Mouse (Mus musculus) G1E (cell line): ENCODE data around the gene Gramd1c.

ENCODE experiments used
- CTCF ChIP-seq: IDR thresholded peaks from 2 replicates; pipeline ENCODE4 v1.5.1; 2012; ENCODE audit warnings: low read depth, low read length, inconsistent platforms, mixed read lengths
- TAL1 ChIP-seq: conservative IDR thresholded peaks from 2 replicates; pipeline ENCODE4 v1.6.1; 2012; ENCODE audit warnings: low read depth, low read length, inconsistent platforms, mixed read lengths

- 0 out of 2 replicates have a peak, but pooled peaks have one; percentile 8 for TF ChIP-seq CTCF
- no peak for TF ChIP-seq TAL1
These were observed 24.0 kb downstream of the Gramd1c start for GRCm38 (mm10) chr16:44039112-44039511.
